Mouse (Mus musculus): ENCODE results near the gene Vmn2r56. TPM values are rescaled to one million over a fixed set of nuclear protein-coding genes. Genes with fewer than 3 reads are reported as not detected.

Gene Vmn2r56
- not detected for polyA plus RNA-seq (2015; fragmentation: Illumina TruSeq; extraction: RNeasy Lipid Tissue Mini Kit (QIAGEN cat#74804); ENCODE audit: insufficient read depth, low read depth, low replicate concordance)

DNA sequence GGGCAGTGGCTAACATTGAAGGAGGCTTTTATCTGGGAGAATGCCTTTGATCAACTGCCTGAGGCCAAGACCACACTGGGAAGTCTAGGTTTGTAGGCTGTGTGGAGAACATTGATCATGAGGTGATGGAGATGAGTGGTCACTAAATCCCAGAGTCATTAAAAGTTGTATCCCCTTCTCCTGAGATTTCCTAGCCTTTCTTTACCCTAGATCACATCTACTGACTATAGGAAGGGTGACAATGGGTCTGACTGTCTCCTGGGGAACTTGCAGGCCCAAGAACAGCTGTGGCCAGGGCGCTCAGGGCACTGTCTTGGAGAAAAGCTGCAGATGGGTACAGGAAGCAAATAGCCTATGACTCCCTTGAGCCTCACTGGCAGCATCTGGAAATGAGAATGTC, at the start of gene Vmn2r56:
Gene Vmn2r56 (minus strand): TSS at position 101 of the 400 bp plus-strand sequence.

DNA sequence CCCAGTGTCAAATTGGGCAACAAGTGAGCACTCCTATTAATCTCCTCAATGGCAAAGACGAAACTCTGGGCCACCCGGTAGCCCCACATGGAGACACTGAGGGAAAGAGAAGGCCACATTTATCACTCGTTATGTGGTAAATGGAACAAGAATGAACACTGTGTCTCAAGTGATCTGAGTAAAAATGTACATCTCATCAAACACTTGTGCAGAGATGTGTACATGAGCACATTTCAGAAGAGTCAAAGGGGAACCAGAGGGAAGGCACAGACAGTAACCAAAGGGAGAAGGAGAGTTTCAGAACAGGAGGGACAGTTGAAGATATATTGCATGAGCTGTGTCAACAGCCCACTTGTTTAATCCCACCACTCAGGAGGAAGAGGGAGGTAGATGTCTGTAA, 49.9 kb downstream of the Vmn2r56 start, which contains the start of gene Vmn2r55:
Gene Vmn2r55 (minus strand): TSS at position 101 of the 400 bp plus-strand sequence.

DNA sequence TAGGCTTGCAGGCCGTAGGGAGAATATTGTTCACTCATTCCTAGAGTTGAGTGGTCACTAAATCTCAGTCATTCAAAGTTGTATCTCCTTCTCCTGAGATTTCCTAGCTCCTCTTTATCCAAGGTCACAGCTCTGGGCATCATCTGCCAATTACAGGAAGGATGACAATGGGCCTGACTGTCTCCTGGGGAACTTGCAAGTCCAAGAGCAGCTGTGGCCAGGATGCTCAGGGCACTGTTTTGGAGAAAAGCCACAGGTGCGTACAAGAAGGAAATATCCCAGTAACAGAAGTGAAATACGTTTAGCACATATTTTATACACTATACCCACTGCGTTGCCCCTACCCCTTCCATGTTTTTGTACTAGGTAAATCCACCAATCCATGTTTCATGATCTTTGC, 94.6 kb downstream of the Vmn2r56 start, which contains the start of gene Vmn2r54:
Gene Vmn2r54 (minus strand): TSS at position 101 of the 400 bp plus-strand sequence.

Other genes with a start within 250 kb of the Vmn2r56 start
- gene 2900092C05Rik, start 222.5 kb downstream of the Vmn2r56 start, polyA plus RNA-seq (2015; fragmentation: Illumina TruSeq; extraction: RNeasy Lipid Tissue Mini Kit (QIAGEN cat#74804); ENCODE audit: insufficient read depth, low read depth, low replicate concordance) = not detected
- gene Vmn2r53, start 126.2 kb downstream of the Vmn2r56 start, polyA plus RNA-seq (2015; fragmentation: Illumina TruSeq; extraction: RNeasy Lipid Tissue Mini Kit (QIAGEN cat#74804); ENCODE audit: insufficient read depth, low read depth, low replicate concordance) = not detected
- gene Vmn2r54, start 94.7 kb downstream of the Vmn2r56 start, polyA plus RNA-seq (2015; fragmentation: Illumina TruSeq; extraction: RNeasy Lipid Tissue Mini Kit (QIAGEN cat#74804); ENCODE audit: insufficient read depth, low read depth, low replicate concordance) = not detected
- not detected for gene Vmn2r55, start 50.0 kb downstream of the Vmn2r56 start, polyA plus RNA-seq (2015; fragmentation: Illumina TruSeq; extraction: RNeasy Lipid Tissue Mini Kit (QIAGEN cat#74804); ENCODE audit: insufficient read depth, low read depth, low replicate concordance)
- 0.89 TPM for gene Zscan18, start 68.6 kb upstream of the Vmn2r56 start, polyA plus RNA-seq (2015; fragmentation: Illumina TruSeq; extraction: RNeasy Lipid Tissue Mini Kit (QIAGEN cat#74804); ENCODE audit: insufficient read depth, low read depth, low replicate concordance)
- gene Zfp329, start 83.9 kb upstream of the Vmn2r56 start, polyA plus RNA-seq (2015; fragmentation: Illumina TruSeq; extraction: RNeasy Lipid Tissue Mini Kit (QIAGEN cat#74804); ENCODE audit: insufficient read depth, low read depth, low replicate concordance) = 2.6 TPM
- 5.3 TPM for gene Zfp110, start 99.8 kb upstream of the Vmn2r56 start, polyA plus RNA-seq (2015; fragmentation: Illumina TruSeq; extraction: RNeasy Lipid Tissue Mini Kit (QIAGEN cat#74804); ENCODE audit: insufficient read depth, low read depth, low replicate concordance)
- gene Zfp128, start 146.2 kb upstream of the Vmn2r56 start, polyA plus RNA-seq (2015; fragmentation: Illumina TruSeq; extraction: RNeasy Lipid Tissue Mini Kit (QIAGEN cat#74804); ENCODE audit: insufficient read depth, low read depth, low replicate concordance) = 0.76 TPM
- gene Zscan22, start 162.8 kb upstream of the Vmn2r56 start, polyA plus RNA-seq (2015; fragmentation: Illumina TruSeq; extraction: RNeasy Lipid Tissue Mini Kit (QIAGEN cat#74804); ENCODE audit: insufficient read depth, low read depth, low replicate concordance) = 2.7 TPM
- gene Rps5, start 187.3 kb upstream of the Vmn2r56 start, polyA plus RNA-seq (2015; fragmentation: Illumina TruSeq; extraction: RNeasy Lipid Tissue Mini Kit (QIAGEN cat#74804); ENCODE audit: insufficient read depth, low read depth, low replicate concordance) = 479 TPM
- 0.24 TPM for gene Rnf225, start 192.4 kb upstream of the Vmn2r56 start, polyA plus RNA-seq (2015; fragmentation: Illumina TruSeq; extraction: RNeasy Lipid Tissue Mini Kit (QIAGEN cat#74804); ENCODE audit: insufficient read depth, low read depth, low replicate concordance)
- 1.9 TPM for gene Zfp324, start 230.8 kb upstream of the Vmn2r56 start, polyA plus RNA-seq (2015; fragmentation: Illumina TruSeq; extraction: RNeasy Lipid Tissue Mini Kit (QIAGEN cat#74804); ENCODE audit: insufficient read depth, low read depth, low replicate concordance)
- 3.7 TPM for gene Zfp446, start 242.8 kb upstream of the Vmn2r56 start, polyA plus RNA-seq (2015; fragmentation: Illumina TruSeq; extraction: RNeasy Lipid Tissue Mini Kit (QIAGEN cat#74804); ENCODE audit: insufficient read depth, low read depth, low replicate concordance)